8 mouse cellular contexts compared by ENCODE assay signal in genomic region chr9:44268432-44268831, GRCm38 (mm10). TPM values are rescaled to one million over a fixed set of nuclear protein-coding genes. Genes with fewer than 3 reads are reported as not detected.
DNase-seq lines count a peak whose midpoint lies in the region; ATAC-seq and TF ChIP-seq lines count a peak whose summit lies in the region.

TSS of gene Nlrx1 (minus strand) at chr9:44268599.

- H3K9me3 ChIP-seq in embryonic facial prominence, embryonic 13.5 days = no peaks in the 10 kb centered on the region
- no peaks in the 10 kb centered on the region for H3K9me3 ChIP-seq in heart, embryonic 11.5 days (replicated peaks; ENCODE audit: control insufficient read depth, low read length)
- no peaks in the 10 kb centered on the region for H3K9me3 ChIP-seq in limb, embryonic 10.5 days (replicated peaks)
- no peaks in the 10 kb centered on the region for H3K9me3 ChIP-seq in midbrain, embryonic 14.5 days (ENCODE audit: control insufficient read depth, low read length)

- H3K9ac ChIP-seq in embryonic facial prominence, embryonic 13.5 days = peak within 1 kb of the TSS; percentile 93
- peak within 1 kb of the TSS; percentile 88 for H3K9ac ChIP-seq in heart, embryonic 11.5 days (ENCODE audit: low read depth, low read length)
- H3K9ac ChIP-seq in midbrain, embryonic 14.5 days (replicated peaks; ENCODE audit: low read length) = peak within 1 kb of the TSS; percentile 44

- 11% methylated on average over 6 of the region's 6 CpGs for WGBS in spleen, adult 2 months
- 71% methylated on average over 6 of the region's 6 CpGs for WGBS in embryonic facial prominence, embryonic 13.5 days
- 74% methylated on average over 6 of the region's 6 CpGs for WGBS in heart, embryonic 11.5 days (ENCODE audit: insufficient replicate concordance)
- WGBS in limb, embryonic 10.5 days = 87% methylated on average over 6 of the region's 6 CpGs
- WGBS in midbrain, embryonic 14.5 days = 85% methylated on average over 6 of the region's 6 CpGs

- no peak for ATAC-seq in embryonic facial prominence, embryonic 13.5 days (ENCODE audit: insufficient number of reproducible peaks, insufficient read depth, low FRiP score, low TSS enrichment, low read depth)
- ATAC-seq in heart, embryonic 11.5 days (replicated peaks; ENCODE audit: insufficient number of reproducible peaks, low FRiP score, low TSS enrichment) = no peak; the same call in 1 of the 2 replicates
- ATAC-seq in midbrain, embryonic 14.5 days (ENCODE audit: low FRiP score, low TSS enrichment) = no peak

- H3K27me3 ChIP-seq in spleen, adult 2 months (ENCODE audit: control insufficient read depth, insufficient read depth, low read length) = no peaks in the 10 kb centered on the region
- 0 out of 2 replicates have a peak, but pooled peaks cover under 1% of the 10 kb centered on the region for H3K27me3 ChIP-seq in embryonic facial prominence, embryonic 13.5 days
- H3K27me3 ChIP-seq in heart, embryonic 11.5 days (ENCODE audit: control insufficient read depth, insufficient read depth, low read length) = peaks cover 2% of the 10 kb centered on the region; the same call in 1 of the 2 replicates
- H3K27me3 ChIP-seq in limb, embryonic 10.5 days (ENCODE audit: low read depth, poor library complexity, severe bottlenecking) = peaks cover 18% of the 10 kb centered on the region
- no peaks in the 10 kb centered on the region for H3K27me3 ChIP-seq in midbrain, embryonic 14.5 days (ENCODE audit: control insufficient read depth, insufficient read depth, low read length)

- no peak for TF ChIP-seq CTCF in spleen, adult 2 months (IDR thresholded peaks at IDR 0.05; ENCODE audit: extremely low read depth, insufficient read depth, insufficient read length, insufficient replicate concordance)

- peak within 1 kb of the TSS; percentile 71 for H3K4me3 ChIP-seq in spleen, adult 2 months (ENCODE audit: extremely low read depth, insufficient read depth, insufficient read length)
- H3K4me3 ChIP-seq in embryonic facial prominence, embryonic 13.5 days = peak within 1 kb of the TSS; percentile 56
- peak within 1 kb of the TSS; percentile 53 for H3K4me3 ChIP-seq in heart, embryonic 11.5 days (ENCODE audit: low read depth, low read length)
- H3K4me3 ChIP-seq in limb, embryonic 10.5 days = peak within 1 kb of the TSS; percentile 66
- peak within 1 kb of the TSS; percentile 29 for H3K4me3 ChIP-seq in midbrain, embryonic 14.5 days (replicated peaks; ENCODE audit: low read depth, low read length)

- H3K27ac ChIP-seq in spleen, adult 2 months (ENCODE audit: insufficient read depth, low read length) = peak within 1 kb of the TSS; percentile 84
- H3K27ac ChIP-seq in embryonic facial prominence, embryonic 13.5 days = peak within 1 kb of the TSS; percentile 84
- peak within 1 kb of the TSS; percentile 71 for H3K27ac ChIP-seq in heart, embryonic 11.5 days (ENCODE audit: low read depth, low read length)
- H3K27ac ChIP-seq in limb, embryonic 10.5 days = peak within 1 kb of the TSS; percentile 89
- H3K27ac ChIP-seq in midbrain, embryonic 14.5 days (replicated peaks; ENCODE audit: low read depth, low read length) = peak within 1 kb of the TSS; percentile 58

- peaks cover 7% of the 10 kb centered on the region for H3K4me1 ChIP-seq in spleen, adult 2 months (ENCODE audit: control insufficient read depth, insufficient read depth, insufficient read length)
- H3K4me1 ChIP-seq in embryonic facial prominence, embryonic 13.5 days = peaks cover 15% of the 10 kb centered on the region
- H3K4me1 ChIP-seq in heart, embryonic 11.5 days (ENCODE audit: control insufficient read depth, insufficient read depth, low read length) = peaks cover 9% of the 10 kb centered on the region
- H3K4me1 ChIP-seq in limb, embryonic 10.5 days = peaks cover 12% of the 10 kb centered on the region
- H3K4me1 ChIP-seq in midbrain, embryonic 14.5 days (ENCODE audit: control insufficient read depth, insufficient read depth, low read length) = peaks cover 25% of the 10 kb centered on the region

- TF ChIP-seq POLR2A in spleen, adult 2 months (IDR thresholded peaks at IDR 0.05; ENCODE audit: low read depth, low read length) = no peak

- no peaks in the 10 kb centered on the region for H3K36me3 ChIP-seq in spleen, adult 2 months (ENCODE audit: control insufficient read depth, insufficient read depth, low read length)
- H3K36me3 ChIP-seq in embryonic facial prominence, embryonic 13.5 days = peaks cover 5% of the 10 kb centered on the region
- no peaks in the 10 kb centered on the region for H3K36me3 ChIP-seq in heart, embryonic 11.5 days (ENCODE audit: control insufficient read depth, insufficient read depth, low read length)
- H3K36me3 ChIP-seq in limb, embryonic 10.5 days = no peaks in the 10 kb centered on the region
- H3K36me3 ChIP-seq in midbrain, embryonic 14.5 days (ENCODE audit: control insufficient read depth, insufficient read depth, low read length) = peaks cover 6% of the 10 kb centered on the region; the same call in 1 of the 2 replicates

- H3K4me2 ChIP-seq in embryonic facial prominence, embryonic 13.5 days = peak within 1 kb of the TSS; percentile 87
- peak within 1 kb of the TSS; percentile 88 for H3K4me2 ChIP-seq in heart, embryonic 11.5 days
- H3K4me2 ChIP-seq in midbrain, embryonic 14.5 days (ENCODE audit: low read length) = peak within 1 kb of the TSS; percentile 62

- peak in 1 of 2 experiments; percentile 28 for DNase-seq in spleen, adult 2 months (ENCODE audit: low read depth in 1 of 2, low spot score in 2 of 2)
- no peak for DNase-seq in spleen, postnatal 14 days (ENCODE audit: low spot score in 2 of 2)
- no peak for DNase-seq in limb, embryonic 10.5 days (ENCODE audit: low spot score)
- no peak for DNase-seq in midbrain, embryonic 14.5 days
- DNase-seq in right cerebral cortex, postnatal 14 days = no peak
- no peak for DNase-seq in urinary bladder, postnatal 4 days (ENCODE audit: low spot score in 2 of 2)

RNA-seq across cellular contexts. Expression of gene Nlrx1, which starts in this region (rescaled TPM):
- 8.4 and 10.7 TPM in 2 replicates for polyA plus RNA-seq in spleen, adult 2 months (2012; rRNA removed)
- polyA plus RNA-seq in embryonic facial prominence, embryonic 13.5 days (2015; fragmentation: Nextera tagmentation; extraction: Ambion mirVana) = 8.2 and 9.8 TPM in 2 replicates
- polyA plus RNA-seq in heart, embryonic 11.5 days (2014; fragmentation: Nextera tagmentation; extraction: Ambion mirVana) = 3.6 and 4.9 TPM in 2 replicates
- 2.1 and 3.3 TPM in 2 replicates for polyA plus RNA-seq in limb, embryonic 10.5 days (2016; fragmentation: Nextera tagmentation; extraction: Ambion mirVana)
- 3.7 and 3.9 TPM in 2 replicates for polyA plus RNA-seq in midbrain, embryonic 14.5 days (2014; fragmentation: Nextera tagmentation; extraction: Ambion mirVana)
